Mouse (Mus musculus): ENCODE measurements around the gene Ampd2. TPM values are rescaled to one million over a fixed set of nuclear protein-coding genes. Genes with fewer than 3 reads are reported as not detected.
A peak's percentile ranks its signal among the peaks of the same experiment; 100 is the strongest.

Gene Ampd2
- polyA plus RNA-seq, 1 experiment: 92.9 TPM

- Histone ChIP-seq H3K27me3 (ENCODE audit: control insufficient read depth, insufficient read depth, low read length) (no peaks in the 10 kb centered on the region), H3K36me3 (ENCODE audit: control insufficient read depth, insufficient read depth, low read length) (no peaks in the 10 kb centered on the region), H3K4me1 (ENCODE audit: control insufficient read depth, insufficient read depth, insufficient read length) (no peaks in the 10 kb centered on the region), H3K27ac (ENCODE audit: insufficient read depth, low read length) (no peak overlapping the region), H3K4me3 (ENCODE audit: extremely low read depth, insufficient read depth, insufficient read length) (no peak overlapping the region)
- DNase-seq (ENCODE audit: low read depth in 1 of 2, low spot score in 2 of 2): no peak
- 69% methylated on average over 6 of the region's 6 CpGs for WGBS
- TF ChIP-seq POLR2A (IDR thresholded peaks at IDR 0.05; ENCODE audit: low read depth, low read length): no peak
These were observed 19.0 kb downstream of the Ampd2 start for GRCm38 (mm10) chr3:108067370-108067934.

- 85% methylated on average over 9 of the region's 9 CpGs for WGBS
- Histone ChIP-seq H3K27ac (ENCODE audit: insufficient read depth, low read length) (no peak overlapping the region), H3K4me1 (ENCODE audit: control insufficient read depth, insufficient read depth, insufficient read length) (0 out of 2 replicates have a peak, but pooled peaks cover 3% of the 10 kb centered on the region), H3K36me3 (ENCODE audit: control insufficient read depth, insufficient read depth, low read length) (no peaks in the 10 kb centered on the region), H3K4me3 (ENCODE audit: extremely low read depth, insufficient read depth, insufficient read length) (no peak overlapping the region), H3K27me3 (ENCODE audit: control insufficient read depth, insufficient read depth, low read length) (no peaks in the 10 kb centered on the region)
- no peak for DNase-seq (ENCODE audit: low read depth in 1 of 2, low spot score in 2 of 2)
- no peak for TF ChIP-seq CTCF (IDR thresholded peaks at IDR 0.05; ENCODE audit: extremely low read depth, insufficient read depth, insufficient read length, insufficient replicate concordance)
- TF ChIP-seq POLR2A (IDR thresholded peaks at IDR 0.05; ENCODE audit: low read depth, low read length): no peak
These were observed 20.9 kb downstream of the Ampd2 start for GRCm38 (mm10) chr3:108065551-108065950.

DNA sequence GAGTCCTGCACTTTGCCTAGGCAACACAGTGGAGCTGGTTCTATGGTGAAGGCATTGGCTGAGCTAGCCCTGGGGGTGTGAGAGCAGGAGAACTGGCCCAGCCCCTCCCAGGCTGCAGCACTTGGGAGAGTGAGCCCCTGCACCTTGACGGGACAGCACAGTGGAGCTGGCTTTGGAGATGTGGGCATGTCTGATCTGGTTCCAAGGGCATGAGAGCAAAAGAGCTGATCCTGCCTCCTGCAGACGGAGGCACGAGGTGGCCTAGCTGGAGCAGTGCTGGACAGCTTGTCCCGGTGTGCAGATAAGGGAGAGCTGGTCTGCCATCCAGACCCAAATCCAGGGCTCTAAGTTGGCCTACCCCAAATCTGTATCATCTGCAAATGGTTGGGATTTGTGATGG is 21.8 kb downstream of the Ampd2 start:
- Histone ChIP-seq H3K27me3 (ENCODE audit: control insufficient read depth, insufficient read depth, low read length) (no peaks in the 10 kb centered on the region), H3K4me1 (ENCODE audit: control insufficient read depth, insufficient read depth, insufficient read length) (0 out of 2 replicates have a peak, but pooled peaks cover 3% of the 10 kb centered on the region), H3K4me3 (ENCODE audit: extremely low read depth, insufficient read depth, insufficient read length) (no peak overlapping the region), H3K36me3 (ENCODE audit: control insufficient read depth, insufficient read depth, low read length) (no peaks in the 10 kb centered on the region), H3K27ac (ENCODE audit: insufficient read depth, low read length) (no peak overlapping the region)
- 96% methylated on average over 4 of the region's 4 CpGs for WGBS
- DNase-seq (ENCODE audit: low read depth in 1 of 2, low spot score in 2 of 2): no peak
- TF ChIP-seq CTCF (IDR thresholded peaks at IDR 0.05; ENCODE audit: extremely low read depth, insufficient read depth, insufficient read length, insufficient replicate concordance) (no peak), POLR2A (IDR thresholded peaks at IDR 0.05; ENCODE audit: low read depth, low read length) (no peak)

GRCm38 (mm10) chr3:108062648-108063047 is 23.8 kb downstream of the Ampd2 start:
- no peak overlapping the region for H3K27ac ChIP-seq (ENCODE audit: insufficient read depth, low read length)
- no peaks in the 10 kb centered on the region for H3K36me3 ChIP-seq (ENCODE audit: control insufficient read depth, insufficient read depth, low read length)
- DNase-seq (ENCODE audit: low read depth in 1 of 2, low spot score in 2 of 2): no peak
- 0 out of 2 replicates have a peak, but pooled peaks cover 3% of the 10 kb centered on the region for H3K4me1 ChIP-seq (ENCODE audit: control insufficient read depth, insufficient read depth, insufficient read length)
- TF ChIP-seq CTCF (IDR thresholded peaks at IDR 0.05; ENCODE audit: extremely low read depth, insufficient read depth, insufficient read length, insufficient replicate concordance) (no peak), POLR2A (IDR thresholded peaks at IDR 0.05; ENCODE audit: low read depth, low read length) (no peak)
- 85% methylated on average over 8 of the region's 8 CpGs for WGBS
- H3K4me3 ChIP-seq (ENCODE audit: extremely low read depth, insufficient read depth, insufficient read length): no peak overlapping the region
- no peaks in the 10 kb centered on the region for H3K27me3 ChIP-seq (ENCODE audit: control insufficient read depth, insufficient read depth, low read length)

- Histone ChIP-seq H3K4me3 (ENCODE audit: extremely low read depth, insufficient read depth, insufficient read length) (no peak overlapping the region), H3K4me1 (ENCODE audit: control insufficient read depth, insufficient read depth, insufficient read length) (0 out of 2 replicates have a peak, but pooled peaks cover 3% of the 10 kb centered on the region), H3K27me3 (ENCODE audit: control insufficient read depth, insufficient read depth, low read length) (no peaks in the 10 kb centered on the region), H3K27ac (ENCODE audit: insufficient read depth, low read length) (no peak overlapping the region), H3K36me3 (ENCODE audit: control insufficient read depth, insufficient read depth, low read length) (no peaks in the 10 kb centered on the region)
- TF ChIP-seq POLR2A (IDR thresholded peaks at IDR 0.05; ENCODE audit: low read depth, low read length) (no peak), CTCF (IDR thresholded peaks at IDR 0.05; ENCODE audit: extremely low read depth, insufficient read depth, insufficient read length, insufficient replicate concordance) (no peak)
- 4% methylated on average over 7 of the region's 7 CpGs for WGBS
- peak; percentile 38 to 61 for DNase-seq (ENCODE audit: low read depth in 1 of 2, low spot score in 2 of 2)
These were observed 25.0 kb downstream of the Ampd2 start for GRCm38 (mm10) chr3:108061420-108061819.

- no peak for DNase-seq (ENCODE audit: low read depth in 1 of 2, low spot score in 2 of 2)
- TF ChIP-seq POLR2A (IDR thresholded peaks at IDR 0.05; ENCODE audit: low read depth, low read length) (no peak), CTCF (IDR thresholded peaks at IDR 0.05; ENCODE audit: extremely low read depth, insufficient read depth, insufficient read length, insufficient replicate concordance) (no peak)
- 84% methylated on average over 5 of the region's 5 CpGs for WGBS
These were observed 36.0 kb downstream of the Ampd2 start for GRCm38 (mm10) chr3:108050493-108050892.

DNA sequence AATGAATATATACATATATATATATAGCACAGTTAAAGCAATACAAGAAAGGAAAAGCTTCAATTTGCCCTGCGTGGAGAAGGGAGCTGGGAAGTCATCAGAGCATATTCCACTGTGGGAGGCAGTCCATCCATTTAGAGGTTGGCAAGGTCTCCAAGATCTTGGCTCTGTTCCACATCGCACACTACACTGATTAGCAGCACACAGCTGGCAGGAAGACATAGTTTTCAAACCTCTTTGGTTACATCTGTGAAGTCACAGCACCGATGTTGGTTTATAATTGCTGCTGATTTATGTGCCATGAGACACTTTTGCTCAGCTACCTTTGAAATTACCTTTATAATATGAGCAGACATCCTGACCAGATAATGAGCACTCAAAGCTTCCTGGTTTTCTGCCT is 38.1 kb downstream of the Ampd2 start:
- Histone ChIP-seq H3K36me3 (ENCODE audit: control insufficient read depth, insufficient read depth, low read length) (no peaks in the 10 kb centered on the region), H3K4me1 (ENCODE audit: control insufficient read depth, insufficient read depth, insufficient read length) (peaks cover 3% of the 10 kb centered on the region; the same call in 1 of the 2 replicates), H3K4me3 (ENCODE audit: extremely low read depth, insufficient read depth, insufficient read length) (no peak overlapping the region), H3K27me3 (ENCODE audit: control insufficient read depth, insufficient read depth, low read length) (no peaks in the 10 kb centered on the region), H3K27ac (ENCODE audit: insufficient read depth, low read length) (no peak overlapping the region)
- no peak for DNase-seq (ENCODE audit: low read depth in 1 of 2, low spot score in 2 of 2)
- 68% methylated on average over 3 of the region's 3 CpGs for WGBS
- no peak for TF ChIP-seq CTCF (IDR thresholded peaks at IDR 0.05; ENCODE audit: extremely low read depth, insufficient read depth, insufficient read length, insufficient replicate concordance)
- TF ChIP-seq POLR2A (IDR thresholded peaks at IDR 0.05; ENCODE audit: low read depth, low read length): no peak

More at GRCm38 (mm10) chr3:108050493-108050892, 36.0 kb downstream of the Ampd2 start:
- Histone ChIP-seq H3K27me3 (ENCODE audit: control insufficient read depth, insufficient read depth, low read length) (no peaks in the 10 kb centered on the region), H3K4me1 (ENCODE audit: control insufficient read depth, insufficient read depth, insufficient read length) (no peaks in the 10 kb centered on the region), H3K4me3 (ENCODE audit: extremely low read depth, insufficient read depth, insufficient read length) (no peak overlapping the region), H3K27ac (ENCODE audit: insufficient read depth, low read length) (no peak overlapping the region), H3K36me3 (ENCODE audit: control insufficient read depth, insufficient read depth, low read length) (no peaks in the 10 kb centered on the region)

Measured in spleen, adult 2 months (tissue).